Mouse (Mus musculus): Measurements from ENCODE around the gene Pak2. TPM values are rescaled to one million over a fixed set of nuclear protein-coding genes. Genes with fewer than 3 reads are reported as not detected.

The Pak2 gene
- total RNA-seq, 1 experiment, result 26.9 TPM

GRCm38 (mm10) chr16:32063900-32064299, 15.2 kb downstream of the Pak2 start:
- TF ChIP-seq ZNF384 (IDR thresholded peaks at IDR 0.05; ENCODE audit: low read depth, low read length) (no peak), CHD2 (IDR thresholded peaks at IDR 0.05; ENCODE audit: low read depth, low read length) (no peak), ZC3H11A (IDR thresholded peaks at IDR 0.05; ENCODE audit: borderline replicate concordance, low read depth, low read length) (no peak), HCFC1 (IDR thresholded peaks at IDR 0.05; ENCODE audit: borderline replicate concordance, insufficient read depth, low read length) (no peak), MAFK (IDR thresholded peaks at IDR 0.05; ENCODE audit: insufficient read depth, low read depth, low read length) (no peak)
- no peaks in the 10 kb centered on the region for H3K9me3 ChIP-seq (ENCODE audit: control insufficient read depth, insufficient read depth, low read depth, low read length)
- no peak overlapping the region for H3K4me3 ChIP-seq (ENCODE audit: insufficient read depth in 1 of 2, low read depth in 1 of 2, low read length in 2 of 2, poor library complexity in 1 of 2, severe bottlenecking in 1 of 2)
- no peak for DNase-seq (ENCODE audit: low read depth, low spot score)
- peaks cover 0 to 5% of the 10 kb centered on the region in 2 experiments; a peak in 1 of 4 replicates for H3K4me1 ChIP-seq (ENCODE audit: control insufficient read depth in 2 of 2, insufficient read depth in 2 of 2, low read length in 2 of 2, poor library complexity in 1 of 2)
- in situ Hi-C loops (cut with MboI; ENCODE audit: low sequenced_read_pairs in 2 of 2, unreplicated experiment in 2 of 2), result no loop called here
- H3K27ac ChIP-seq (ENCODE audit: insufficient read depth, low read depth, low read length, poor library complexity, severe bottlenecking), result no peak overlapping the region
- H3K36me3 ChIP-seq (ENCODE audit: control insufficient read depth, insufficient read depth, low read length, poor library complexity, severe bottlenecking), result no peaks in the 10 kb centered on the region
- H3K9ac ChIP-seq (ENCODE audit: insufficient read depth, low read depth, low read length, poor library complexity, severe bottlenecking), result no peak overlapping the region

DNA sequence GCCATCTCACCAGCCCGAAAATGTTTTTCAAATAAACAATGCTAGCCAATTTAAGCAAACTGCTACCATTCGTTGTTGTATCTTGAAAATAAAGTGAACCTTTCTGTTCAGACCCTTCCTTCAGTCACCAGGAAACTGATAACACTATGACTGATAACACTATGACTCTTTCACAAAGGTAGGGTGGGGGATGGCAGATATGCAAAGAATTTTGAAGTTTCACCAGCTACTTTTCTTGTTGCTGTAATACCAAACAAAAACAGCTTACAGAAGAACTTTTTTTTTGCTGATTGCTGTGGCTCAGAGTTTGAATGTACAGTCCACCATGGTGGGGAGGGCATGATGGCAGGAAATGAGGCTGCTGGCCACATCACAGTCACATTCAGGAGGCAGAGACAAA, 16.9 kb downstream of the Pak2 start:
- Histone ChIP-seq H3K4me3 (ENCODE audit: insufficient read depth in 1 of 2, low read depth in 1 of 2, low read length in 2 of 2, poor library complexity in 1 of 2, severe bottlenecking in 1 of 2) (no peak overlapping the region), H3K9ac (ENCODE audit: insufficient read depth, low read depth, low read length, poor library complexity, severe bottlenecking) (no peak overlapping the region), H3K4me1 (ENCODE audit: control insufficient read depth in 2 of 2, insufficient read depth in 2 of 2, low read length in 2 of 2, poor library complexity in 1 of 2) (peaks cover 0 to 5% of the 10 kb centered on the region in 2 experiments; a peak in 1 of 4 replicates), H3K9me3 (ENCODE audit: control insufficient read depth, insufficient read depth, low read depth, low read length) (no peaks in the 10 kb centered on the region), H3K36me3 (ENCODE audit: control insufficient read depth, insufficient read depth, low read length, poor library complexity, severe bottlenecking) (no peaks in the 10 kb centered on the region), H3K27ac (ENCODE audit: insufficient read depth, low read depth, low read length, poor library complexity, severe bottlenecking) (no peak overlapping the region)
- TF ChIP-seq HCFC1 (IDR thresholded peaks at IDR 0.05; ENCODE audit: borderline replicate concordance, insufficient read depth, low read length) (no peak), MAFK (IDR thresholded peaks at IDR 0.05; ENCODE audit: insufficient read depth, low read depth, low read length) (no peak), ZNF384 (IDR thresholded peaks at IDR 0.05; ENCODE audit: low read depth, low read length) (no peak), ZC3H11A (IDR thresholded peaks at IDR 0.05; ENCODE audit: borderline replicate concordance, low read depth, low read length) (no peak), CHD2 (IDR thresholded peaks at IDR 0.05; ENCODE audit: low read depth, low read length) (no peak)
- DNase-seq (ENCODE audit: low read depth, low spot score), result no peak
- in situ Hi-C loops (cut with MboI; ENCODE audit: low sequenced_read_pairs in 2 of 2, unreplicated experiment in 2 of 2), result no loop called here

GRCm38 (mm10) chr16:32059840-32060523, 19.2 kb downstream of the Pak2 start:
- no peaks in the 10 kb centered on the region for H3K9me3 ChIP-seq (ENCODE audit: control insufficient read depth, insufficient read depth, low read depth, low read length)
- in situ Hi-C loops (cut with MboI; ENCODE audit: low sequenced_read_pairs in 2 of 2, unreplicated experiment in 2 of 2), result no loop called here
- H3K4me3 ChIP-seq (ENCODE audit: insufficient read depth in 1 of 2, low read depth in 1 of 2, low read length in 2 of 2, poor library complexity in 1 of 2, severe bottlenecking in 1 of 2), result no peak overlapping the region
- no peaks in the 10 kb centered on the region; a peak in 1 of 4 replicates for H3K4me1 ChIP-seq (ENCODE audit: control insufficient read depth in 2 of 2, insufficient read depth in 2 of 2, low read length in 2 of 2, poor library complexity in 1 of 2)
- H3K9ac ChIP-seq (ENCODE audit: insufficient read depth, low read depth, low read length, poor library complexity, severe bottlenecking), result no peak overlapping the region
- no peak for DNase-seq (ENCODE audit: low read depth, low spot score)
- no peak overlapping the region for H3K27ac ChIP-seq (ENCODE audit: insufficient read depth, low read depth, low read length, poor library complexity, severe bottlenecking)
- TF ChIP-seq CHD2 (IDR thresholded peaks at IDR 0.05; ENCODE audit: low read depth, low read length) (no peak), ZC3H11A (IDR thresholded peaks at IDR 0.05; ENCODE audit: borderline replicate concordance, low read depth, low read length) (no peak), MAFK (IDR thresholded peaks at IDR 0.05; ENCODE audit: insufficient read depth, low read depth, low read length) (no peak), HCFC1 (IDR thresholded peaks at IDR 0.05; ENCODE audit: borderline replicate concordance, insufficient read depth, low read length) (no peak), ZNF384 (IDR thresholded peaks at IDR 0.05; ENCODE audit: low read depth, low read length) (no peak)
- H3K36me3 ChIP-seq (ENCODE audit: control insufficient read depth, insufficient read depth, low read length, poor library complexity, severe bottlenecking), result no peaks in the 10 kb centered on the region

- in situ Hi-C loops (cut with MboI; ENCODE audit: low sequenced_read_pairs in 2 of 2, unreplicated experiment in 2 of 2), result no loop called here
- Histone ChIP-seq H3K9ac (ENCODE audit: insufficient read depth, low read depth, low read length, poor library complexity, severe bottlenecking) (no peak overlapping the region), H3K4me1 (ENCODE audit: control insufficient read depth in 2 of 2, insufficient read depth in 2 of 2, low read length in 2 of 2, poor library complexity in 1 of 2) (no peaks in the 10 kb centered on the region; a peak in 1 of 4 replicates), H3K9me3 (ENCODE audit: control insufficient read depth, insufficient read depth, low read depth, low read length) (no peaks in the 10 kb centered on the region), H3K4me3 (ENCODE audit: insufficient read depth in 1 of 2, low read depth in 1 of 2, low read length in 2 of 2, poor library complexity in 1 of 2, severe bottlenecking in 1 of 2) (no peak overlapping the region), H3K36me3 (ENCODE audit: control insufficient read depth, insufficient read depth, low read length, poor library complexity, severe bottlenecking) (no peaks in the 10 kb centered on the region), H3K27ac (ENCODE audit: insufficient read depth, low read depth, low read length, poor library complexity, severe bottlenecking) (no peak overlapping the region)
- no peak for TF ChIP-seq ZNF384 (IDR thresholded peaks at IDR 0.05; ENCODE audit: low read depth, low read length)
- no peak for TF ChIP-seq CHD2 (IDR thresholded peaks at IDR 0.05; ENCODE audit: low read depth, low read length)
- no peak for TF ChIP-seq MAFK (IDR thresholded peaks at IDR 0.05; ENCODE audit: insufficient read depth, low read depth, low read length)
- no peak for TF ChIP-seq HCFC1 (IDR thresholded peaks at IDR 0.05; ENCODE audit: borderline replicate concordance, insufficient read depth, low read length)
- TF ChIP-seq ZC3H11A (IDR thresholded peaks at IDR 0.05; ENCODE audit: borderline replicate concordance, low read depth, low read length), result no peak
- DNase-seq (ENCODE audit: low read depth, low spot score), result no peak
These were observed 20.3 kb downstream of the Pak2 start for GRCm38 (mm10) chr16:32058817-32059216.

Data from ES-E14 (cell line).